Mouse (Mus musculus): ENCODE measurements around the gene St13. TPM values are rescaled to one million over a fixed set of nuclear protein-coding genes. Genes with fewer than 3 reads are reported as not detected.

Gene St13
- total RNA-seq, 2 experiments from 2014 or later: 175 to 514 TPM

DNA sequence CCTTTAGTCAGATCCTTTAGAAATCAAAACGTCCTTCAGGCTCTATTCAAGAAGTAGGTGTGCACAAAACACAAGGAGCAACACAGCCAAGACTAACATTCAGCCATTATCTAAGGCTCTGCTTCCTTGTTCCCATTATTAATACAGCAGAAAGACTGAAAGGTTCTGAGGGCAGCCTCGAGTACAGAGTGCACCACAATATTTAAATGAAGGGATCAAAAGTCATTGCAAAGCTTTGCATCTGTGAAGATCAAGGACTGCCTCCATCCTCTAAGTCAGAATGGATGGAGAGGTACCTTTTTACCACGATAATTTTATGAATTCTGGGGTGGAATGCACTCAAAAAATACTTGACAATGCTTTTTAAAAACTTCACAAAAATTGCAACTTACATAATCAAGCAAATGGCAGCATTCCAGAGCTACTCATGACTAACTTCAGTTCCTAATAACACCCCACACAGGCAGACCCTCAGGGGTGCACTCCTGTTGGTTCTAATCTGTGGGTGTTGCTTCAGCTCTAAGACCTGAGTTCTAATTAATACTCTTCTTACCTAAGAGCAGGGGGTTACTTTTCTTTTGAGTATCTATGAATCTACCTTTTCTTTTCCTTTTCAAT, 69.0 kb downstream of the St13 start:
- no peak for ATAC-seq (replicated peaks; ENCODE audit: low FRiP score, low TSS enrichment, poor library complexity, severe bottlenecking)

- ATAC-seq (replicated peaks; ENCODE audit: low FRiP score, low TSS enrichment, poor library complexity, severe bottlenecking): no peak
Observed at GRCm38 (mm10) chr15:81329721-81330369, 70.0 kb downstream of the St13 start.

- ATAC-seq (replicated peaks; ENCODE audit: low FRiP score, low TSS enrichment, poor library complexity, severe bottlenecking): no peak
Observed at GRCm38 (mm10) chr15:81327501-81327900, 72.4 kb downstream of the St13 start.

- ATAC-seq (replicated peaks; ENCODE audit: low FRiP score, low TSS enrichment, poor library complexity, severe bottlenecking): no peak
Observed at GRCm38 (mm10) chr15:81324979-81325378, 74.9 kb downstream of the St13 start.

DNA sequence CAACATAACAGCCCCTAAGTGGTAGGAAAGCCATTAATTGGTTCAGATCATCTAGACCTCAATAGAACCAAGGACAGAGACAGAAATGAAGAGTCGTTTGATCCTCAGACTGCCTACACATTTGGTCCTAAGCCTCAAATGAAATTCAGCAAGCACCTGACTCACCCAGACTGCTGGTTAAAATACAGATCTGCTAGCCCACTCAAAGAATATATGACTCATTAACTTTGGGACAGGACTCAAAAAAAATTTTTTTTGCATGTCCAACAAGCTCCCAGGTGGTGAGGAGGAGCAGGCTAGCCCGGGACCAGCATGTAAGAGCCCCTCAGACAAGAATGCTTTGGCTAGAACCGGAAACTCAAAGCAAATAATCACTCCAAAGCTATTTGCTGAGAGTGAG, 79.7 kb downstream of the St13 start:
- ATAC-seq (replicated peaks; ENCODE audit: low FRiP score, low TSS enrichment, poor library complexity, severe bottlenecking): no peak

DNA sequence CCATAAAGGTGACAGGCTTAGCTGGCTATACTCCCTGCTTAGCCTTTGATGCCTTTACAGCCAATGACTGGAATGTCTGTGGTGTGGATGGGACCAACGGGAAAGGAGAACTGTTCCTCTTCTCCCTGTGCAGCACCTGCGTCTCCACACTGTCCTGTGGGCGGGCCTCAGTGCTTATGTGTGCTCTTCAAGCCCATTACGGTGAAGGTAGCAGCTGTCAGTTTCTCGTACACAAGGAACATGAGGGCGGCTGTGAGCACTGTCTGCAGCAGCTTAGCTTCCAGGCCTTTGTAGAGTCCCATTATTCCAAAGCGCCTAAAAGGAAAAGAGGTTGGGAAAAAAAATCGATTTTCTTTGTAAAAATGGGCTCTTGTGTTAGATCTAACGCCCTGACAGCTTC, 80.4 kb downstream of the St13 start:
- ATAC-seq (replicated peaks; ENCODE audit: low FRiP score, low TSS enrichment, poor library complexity, severe bottlenecking): no peak

DNA sequence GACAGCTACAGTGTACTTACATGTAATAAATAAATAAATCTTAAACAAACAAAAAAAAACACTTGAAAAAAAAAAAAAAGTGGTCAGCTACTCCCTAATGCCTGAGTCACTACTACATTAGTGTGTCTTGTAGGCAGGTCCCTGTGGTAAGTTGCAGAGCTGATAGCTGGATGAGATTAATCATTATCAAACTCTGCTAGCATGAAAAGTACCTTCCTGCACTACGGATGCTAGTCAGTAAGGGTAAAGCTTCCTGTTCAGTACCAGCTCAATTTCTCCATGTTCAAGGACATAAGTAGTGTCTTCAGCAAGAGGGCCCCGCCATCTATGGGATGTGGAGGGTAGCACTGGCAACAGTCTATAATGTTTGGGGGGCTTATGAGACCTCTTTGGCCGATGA, 85.9 kb downstream of the St13 start:
- ATAC-seq (replicated peaks; ENCODE audit: low FRiP score, low TSS enrichment, poor library complexity, severe bottlenecking): no peak

Other genes starting within 250 kb of the St13 start
- gene Mrtfa, start 209.3 kb downstream of the St13 start, total RNA-seq (2014; fragmentation: Nextera tagmentation): 21.2 and 23.5 TPM in 2 replicates
- 2.5 and 3.7 TPM in 2 replicates for gene Mrtfa, start 209.3 kb downstream of the St13 start, total RNA-seq (2017)
- not detected in 2 replicates for gene Mchr1, start 164.6 kb downstream of the St13 start, total RNA-seq (2014; fragmentation: Nextera tagmentation)
- gene Mchr1, start 164.6 kb downstream of the St13 start, total RNA-seq (2017): not detected in 2 replicates
- gene Slc25a17, start 39.3 kb downstream of the St13 start, total RNA-seq (2014; fragmentation: Nextera tagmentation): 54.3 and 76.2 TPM in 2 replicates
- 89.4 and 90.9 TPM in 2 replicates for gene Slc25a17, start 39.3 kb downstream of the St13 start, total RNA-seq (2017)
- gene Xpnpep3, start 61 bp upstream of the St13 start, total RNA-seq (2014; fragmentation: Nextera tagmentation): 14.0 and 17.8 TPM in 2 replicates
- gene Xpnpep3, start 61 bp upstream of the St13 start, total RNA-seq (2017): 24.9 and 26.2 TPM in 2 replicates
- not detected in 2 replicates for gene Dnajb7, start 8.2 kb upstream of the St13 start, total RNA-seq (2014; fragmentation: Nextera tagmentation)
- 0.34 TPM in 1 of 2 replicates, not detected in the other for gene Dnajb7, start 8.2 kb upstream of the St13 start, total RNA-seq (2017)
- gene Rbx1, start 66.2 kb upstream of the St13 start, total RNA-seq (2014; fragmentation: Nextera tagmentation): 220 and 236 TPM in 2 replicates
- 168 and 201 TPM in 2 replicates for gene Rbx1, start 66.2 kb upstream of the St13 start, total RNA-seq (2017)
- gene Ep300, start 185.3 kb upstream of the St13 start, total RNA-seq (2014; fragmentation: Nextera tagmentation): 75.2 and 116 TPM in 2 replicates
- 32.2 and 34.5 TPM in 2 replicates for gene Ep300, start 185.3 kb upstream of the St13 start, total RNA-seq (2017)

All from megakaryocyte-erythroid progenitor cell, adult 5-6 weeks (primary cell).